Mouse (Mus musculus) limb, embryonic 12.5 days (tissue): ENCODE measurements around the gene Gpd1l. TPM values are rescaled to one million over a fixed set of nuclear protein-coding genes. Genes with fewer than 3 reads are reported as not detected.

ENCODE experiments used
- ATAC-seq: fragments of 200-750 bp; cut with Nextera tagmentation; 2 replicates; pipeline ENCODE4 v1.8.0; 2017; ENCODE audit warnings: low read depth, moderate TSS enrichment; ENCODE audit not compliant: insufficient number of reproducible peaks, insufficient read depth, low FRiP score, low TSS enrichment
- H3K27ac ChIP-seq: fragments of 300-500 bp; sonication (generic); 2 replicates; pipeline ENCODE4 v1.5.1; 2016; ENCODE audit warnings: mild to moderate bottlenecking, moderate library complexity
- H3K27me3 ChIP-seq: fragments of 300-500 bp; sonication (generic); 2 replicates; pipeline ENCODE4 v1.6.1; 2016; ENCODE audit warnings: mild to moderate bottlenecking, moderate library complexity
- H3K36me3 ChIP-seq: fragments of 300-500 bp; sonication (generic); 2 replicates; pipeline ENCODE4 v1.6.1; 2016; ENCODE audit warnings: mild to moderate bottlenecking, moderate library complexity
- H3K4me1 ChIP-seq: fragments of 300-500 bp; sonication (generic); replicated peaks from 2 replicates; pipeline ENCODE4 v1.6.1; 2016
- H3K4me2 ChIP-seq: fragments of 300-500 bp; sonication (generic); 2 replicates; pipeline ENCODE4 v1.6.1; 2016; ENCODE audit warnings: mild to moderate bottlenecking, moderate library complexity
- H3K4me3 ChIP-seq: fragments of 300-500 bp; sonication (generic); replicated peaks from 2 replicates; pipeline ENCODE4 v1.5.1; 2016; ENCODE audit warnings: mild to moderate bottlenecking
- H3K9ac ChIP-seq: fragments of 300-500 bp; sonication (generic); replicated peaks from 2 replicates; pipeline ENCODE4 v1.6.1; 2016; ENCODE audit warnings: mild to moderate bottlenecking, moderate library complexity
- H3K9me3 ChIP-seq: fragments of 300-500 bp; sonication (generic); 2 replicates; pipeline ENCODE4 v1.6.1; 2016; ENCODE audit warnings: mild to moderate bottlenecking, moderate library complexity
- WGBS: fragments of 180-500 bp; shearing (Covaris S2); methylation state at CpG from one replicate; pipeline ENCODE4 v1.1.7; 2016; 5-methylcytosine and 5-hydroxymethylcytosine counted together
- polyA plus RNA-seq: library from polyadenylated mRNA; unstranded; fragments of >200 nt; fragmentation: Nextera tagmentation; extraction: Ambion mirVana; gene quantifications from 2 replicates; pipeline ENCODE4 v1.2.1, GENCODE M21; 2016

The Gpd1l gene
- polyA plus RNA-seq, 1 experiment from 2014 or later = 8.6 TPM

- 93% methylated on average over 11 of the region's 11 CpGs for WGBS
- no peak for ATAC-seq
- Histone ChIP-seq H3K27me3 (no peaks in the 10 kb centered on the region), H3K36me3 (no peaks in the 10 kb centered on the region), H3K4me3 (no peak overlapping the region), H3K9me3 (no peaks in the 10 kb centered on the region), H3K9ac (no peak overlapping the region), H3K4me1 (no peaks in the 10 kb centered on the region; the same call in 1 of the 2 replicates), H3K27ac (no peak overlapping the region), H3K4me2 (no peak overlapping the region)
Observed at GRCm38 (mm10) chr9:114955340-114955739, 21.6 kb upstream of the Gpd1l start.

DNA sequence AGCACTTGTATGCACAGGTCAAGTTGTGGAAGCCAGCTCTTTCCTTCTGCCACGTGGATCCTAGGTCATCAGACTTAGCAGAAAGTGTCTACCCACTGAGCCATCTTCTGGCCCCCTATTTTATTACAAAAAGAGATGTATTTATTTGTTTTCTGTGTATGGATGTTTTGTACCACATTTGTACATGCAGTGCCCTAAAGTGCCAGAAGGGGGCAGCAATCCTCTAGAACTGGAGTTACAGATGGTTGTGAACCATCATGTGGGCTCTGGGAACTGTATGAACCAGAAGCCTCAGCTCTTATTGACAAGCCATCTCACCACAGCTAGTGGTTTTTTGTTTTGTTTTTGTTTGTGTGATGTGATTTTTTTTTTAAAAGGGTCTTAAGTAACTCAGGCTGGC, 19.1 kb upstream of the Gpd1l start:
- Histone ChIP-seq H3K9me3 (no peaks in the 10 kb centered on the region), H3K36me3 (no peaks in the 10 kb centered on the region), H3K4me2 (no peak overlapping the region), H3K4me3 (no peak overlapping the region), H3K27me3 (no peaks in the 10 kb centered on the region), H3K27ac (no peak overlapping the region), H3K4me1 (peaks cover 12% of the 10 kb centered on the region), H3K9ac (no peak overlapping the region)
- whole genome bisulfite sequencing = 43% methylated on average over 1 of the region's 1 CpGs
- no peak for ATAC-seq

DNA sequence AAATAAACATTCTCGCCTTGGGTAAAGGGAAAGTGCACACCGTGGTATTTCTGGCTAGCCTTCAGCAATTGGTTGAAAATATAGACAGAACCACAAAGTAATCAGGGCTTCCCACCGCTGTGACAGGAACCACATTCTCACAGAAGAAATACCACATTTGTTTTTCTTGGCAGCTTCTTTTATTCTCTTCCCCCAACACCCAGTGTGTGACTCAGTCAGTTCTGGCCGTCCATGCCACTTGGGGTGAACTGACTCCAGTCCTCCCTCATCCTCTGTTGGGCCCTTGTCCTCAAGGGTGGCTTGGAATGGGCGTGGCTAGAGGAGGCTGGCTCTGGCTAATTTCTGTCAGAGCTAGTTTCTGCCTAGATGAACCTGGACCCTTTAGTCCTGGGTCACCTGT, 14.6 kb upstream of the Gpd1l start:
- H3K9ac ChIP-seq = no peak overlapping the region
- no peak overlapping the region for H3K4me3 ChIP-seq
- no peak overlapping the region for H3K4me2 ChIP-seq
- peaks cover 12% of the 10 kb centered on the region for H3K4me1 ChIP-seq
- no peak overlapping the region for H3K27ac ChIP-seq
- no peaks in the 10 kb centered on the region for H3K9me3 ChIP-seq
- no peaks in the 10 kb centered on the region for H3K27me3 ChIP-seq
- no peak for ATAC-seq
- H3K36me3 ChIP-seq = no peaks in the 10 kb centered on the region
- WGBS = 70% methylated on average over 5 of the region's 5 CpGs

GRCm38 (mm10) chr9:114945576-114945975, 11.8 kb upstream of the Gpd1l start:
- peaks cover 14% of the 10 kb centered on the region for H3K4me1 ChIP-seq
- 84% methylated on average over 6 of the region's 6 CpGs for WGBS
- no peak overlapping the region for H3K9ac ChIP-seq
- no peak for ATAC-seq
- H3K27me3 ChIP-seq = no peaks in the 10 kb centered on the region
- H3K4me3 ChIP-seq = no peak overlapping the region
- H3K27ac ChIP-seq = no peak overlapping the region
- H3K36me3 ChIP-seq = no peaks in the 10 kb centered on the region
- no peaks in the 10 kb centered on the region for H3K9me3 ChIP-seq
- no peak overlapping the region for H3K4me2 ChIP-seq

DNA sequence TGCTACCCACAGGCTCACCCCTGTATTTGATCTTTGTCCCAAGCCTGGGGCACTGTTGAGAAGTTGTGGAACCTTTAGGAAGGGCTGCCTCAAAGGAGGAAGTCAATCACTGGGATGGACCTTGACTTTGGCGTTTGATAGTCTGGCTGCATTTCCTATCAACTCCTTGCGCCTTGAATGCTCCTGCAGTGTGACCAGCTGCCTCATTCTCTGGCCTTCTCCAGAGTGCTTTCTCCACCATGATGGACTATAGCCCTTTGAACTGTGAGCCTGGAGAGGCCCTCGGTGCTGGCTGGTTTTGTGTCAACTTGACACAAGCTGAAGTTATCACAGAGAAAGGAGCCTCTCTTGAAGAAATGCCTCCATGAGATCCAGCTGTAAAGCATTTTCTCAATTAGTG, 10.9 kb upstream of the Gpd1l start:
- Histone ChIP-seq H3K36me3 (no peaks in the 10 kb centered on the region), H3K27ac (no peak overlapping the region), H3K9me3 (no peaks in the 10 kb centered on the region), H3K4me2 (no peak overlapping the region), H3K9ac (no peak overlapping the region), H3K27me3 (no peaks in the 10 kb centered on the region), H3K4me1 (peaks cover 10% of the 10 kb centered on the region), H3K4me3 (no peak overlapping the region)
- ATAC-seq = no peak
- 90% methylated on average over 3 of the region's 3 CpGs for WGBS

DNA sequence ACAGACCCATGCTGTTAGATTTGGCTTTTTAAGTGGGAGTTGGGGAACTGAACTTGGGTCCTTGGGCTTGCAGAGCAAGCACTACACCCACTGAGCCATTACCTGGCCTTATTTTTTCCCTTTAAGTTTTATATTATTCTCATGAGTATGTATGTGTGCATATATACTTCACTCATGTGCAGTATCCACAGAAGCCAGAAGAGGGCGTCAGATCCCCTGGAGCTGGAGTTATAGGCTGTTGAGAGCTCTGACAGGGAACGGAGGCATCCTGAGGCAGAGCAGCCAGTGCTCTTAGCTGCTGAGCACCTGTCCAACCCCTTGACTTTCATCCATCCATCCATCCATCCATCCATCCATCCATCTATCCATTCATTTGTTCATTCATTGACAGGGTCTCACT, 2.9 kb upstream of the Gpd1l start:
- H3K4me1 ChIP-seq = peaks cover 22% of the 10 kb centered on the region
- H3K9me3 ChIP-seq = no peaks in the 10 kb centered on the region
- no peaks in the 10 kb centered on the region for H3K36me3 ChIP-seq
- no peak overlapping the region for H3K4me3 ChIP-seq
- no peak overlapping the region for H3K4me2 ChIP-seq
- H3K9ac ChIP-seq = no peak overlapping the region
- no peak for ATAC-seq
- peaks cover 6% of the 10 kb centered on the region; the same call in 1 of the 2 replicates for H3K27me3 ChIP-seq
- 68% methylated on average over 2 of the region's 2 CpGs for WGBS
- H3K27ac ChIP-seq = no peak overlapping the region

- H3K9me3 ChIP-seq = no peaks in the 10 kb centered on the region
- H3K27ac ChIP-seq = no peak overlapping the region
- H3K4me1 ChIP-seq = peaks cover 16% of the 10 kb centered on the region
- H3K36me3 ChIP-seq = no peaks in the 10 kb centered on the region
- WGBS = 56% methylated on average over 4 of the region's 4 CpGs
- H3K4me2 ChIP-seq = no peak overlapping the region
- ATAC-seq = no peak
- H3K4me3 ChIP-seq = no peak overlapping the region
- H3K9ac ChIP-seq = no peak overlapping the region
- H3K27me3 ChIP-seq = peaks cover 6% of the 10 kb centered on the region; the same call in 1 of the 2 replicates
Observed at GRCm38 (mm10) chr9:114935321-114935720, 1.5 kb upstream of the Gpd1l start.

- Histone ChIP-seq H3K9ac (peak overlapping the region; percentile 62; the same call in 1 of the 2 replicates), H3K4me2 (peak overlapping the region; percentile 86), H3K4me3 (peak overlapping the region; percentile 71), H3K27ac (0 out of 2 replicates have a peak overlapping the region, but pooled peaks have one; percentile 35), H3K27me3 (peaks cover 6% of the 10 kb centered on the region; the same call in 1 of the 2 replicates), H3K36me3 (no peaks in the 10 kb centered on the region), H3K9me3 (no peaks in the 10 kb centered on the region), H3K4me1 (peaks cover 16% of the 10 kb centered on the region)
- 63% methylated on average over 11 of the region's 11 CpGs for WGBS
- peak; percentile 8; the same call in 1 of the 2 replicates for ATAC-seq
Observed at GRCm38 (mm10) chr9:114934231-114934630, 444 bp upstream of the Gpd1l start.

DNA sequence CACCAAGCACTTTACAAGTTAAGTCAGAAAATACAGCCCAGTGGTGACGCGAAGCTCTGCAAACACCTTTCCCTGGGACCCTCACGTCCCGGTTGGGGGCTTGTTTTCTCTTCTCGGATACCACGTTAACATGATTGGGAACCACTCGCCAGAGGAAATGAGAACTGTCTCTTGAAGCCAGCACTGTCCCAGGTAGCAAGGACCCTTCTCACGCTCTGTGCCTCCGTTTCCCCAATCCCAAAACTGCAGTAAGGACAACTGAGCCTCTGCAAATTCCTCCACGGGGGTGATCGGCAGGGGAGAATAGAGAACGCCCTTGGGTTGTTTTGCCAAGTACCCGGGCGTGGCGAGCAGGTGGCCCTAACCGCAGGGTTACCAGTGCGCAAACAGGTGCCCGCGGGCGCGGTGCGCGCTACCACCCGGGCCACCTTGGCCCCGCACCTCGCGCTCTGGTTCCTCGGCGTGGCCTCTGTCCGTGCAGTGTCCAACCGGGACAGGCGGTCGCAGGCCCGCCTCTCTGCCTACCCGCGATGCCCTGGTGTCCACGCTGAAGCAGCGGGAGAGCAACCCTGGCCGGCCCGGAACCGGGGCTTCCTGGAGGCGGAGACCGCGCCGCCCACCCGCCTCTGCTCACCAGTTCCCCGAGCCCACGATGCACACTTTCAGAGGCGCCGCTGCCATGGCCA, 607 bp downstream of the Gpd1l start:
- Histone ChIP-seq H3K4me3 (peak overlapping the region; percentile 71), H3K36me3 (no peaks in the 10 kb centered on the region), H3K9ac (peak overlapping the region; percentile 62), H3K27ac (peak overlapping the region; percentile 59), H3K4me1 (peaks cover 16% of the 10 kb centered on the region), H3K27me3 (peaks cover 6% of the 10 kb centered on the region; the same call in 1 of the 2 replicates), H3K4me2 (peak overlapping the region; percentile 86), H3K9me3 (no peaks in the 10 kb centered on the region)
- under 1% methylated on average over 48 of the region's 50 CpGs for WGBS
- peak; percentile 31 for ATAC-seq

DNA sequence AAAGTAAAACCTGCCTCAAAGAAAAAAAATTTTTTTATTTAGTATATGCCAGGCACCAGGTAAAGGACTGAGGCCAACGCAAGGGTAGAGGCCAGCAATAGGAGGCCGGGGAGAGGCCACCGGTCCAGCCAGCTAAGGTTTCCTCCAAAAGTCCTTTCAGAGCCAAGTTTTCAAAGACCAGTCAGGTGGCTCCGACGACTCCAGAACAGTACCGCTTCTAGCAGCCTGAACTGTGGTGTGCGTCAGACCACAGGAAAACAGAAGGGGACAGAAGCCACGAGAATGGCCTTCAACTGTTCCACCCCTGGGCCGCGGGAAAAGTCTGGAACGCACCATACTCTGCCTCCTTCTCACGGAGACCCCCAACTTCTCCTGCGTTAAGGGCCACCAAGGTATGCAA, 1.2 kb downstream of the Gpd1l start:
- WGBS = 19% methylated on average over 13 of the region's 13 CpGs

DNA sequence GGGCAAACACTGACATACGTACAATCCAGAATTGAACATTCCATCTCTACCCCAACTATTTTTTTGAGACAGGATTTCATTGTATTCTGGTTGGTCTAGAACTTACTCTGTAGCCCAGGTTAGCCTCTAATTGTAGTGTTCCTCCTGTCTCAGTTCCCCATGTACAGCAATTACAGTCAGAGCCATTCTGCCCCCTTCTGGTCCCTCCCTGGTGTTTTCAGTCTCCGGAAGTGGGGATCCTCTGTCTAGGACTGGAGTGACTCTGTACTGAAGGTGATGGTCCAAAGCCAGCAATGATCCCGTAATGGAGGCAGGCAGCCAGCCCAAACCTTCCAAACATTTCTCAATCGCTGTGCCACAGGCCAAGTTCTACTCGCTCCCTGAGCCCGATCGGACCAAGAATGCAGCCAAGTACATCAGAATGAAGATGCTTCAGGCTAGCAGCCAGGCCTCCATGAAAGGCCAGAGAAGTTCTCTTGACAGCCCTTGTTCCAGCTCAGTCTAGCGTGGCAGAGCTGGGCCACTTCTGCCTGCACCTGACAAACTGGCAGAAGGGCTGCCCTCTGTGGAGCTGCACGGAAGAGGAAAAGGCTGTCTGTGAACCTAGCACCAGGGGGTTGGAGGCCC, 3.2 kb downstream of the Gpd1l start:
- 92% methylated on average over 9 of the region's 9 CpGs for WGBS
- H3K4me3 ChIP-seq = no peak overlapping the region
- peaks cover 15% of the 10 kb centered on the region for H3K4me1 ChIP-seq
- H3K4me2 ChIP-seq = no peak overlapping the region
- H3K27ac ChIP-seq = no peak overlapping the region
- no peaks in the 10 kb centered on the region for H3K36me3 ChIP-seq
- no peak overlapping the region for H3K9ac ChIP-seq
- ATAC-seq = no peak
- peaks cover 6% of the 10 kb centered on the region; the same call in 1 of the 2 replicates for H3K27me3 ChIP-seq
- H3K9me3 ChIP-seq = no peaks in the 10 kb centered on the region

More for the DNA sequence above, 1.2 kb downstream of the Gpd1l start:
- H3K27me3 ChIP-seq = peaks cover 6% of the 10 kb centered on the region; the same call in 1 of the 2 replicates
- peak overlapping the region; percentile 71 for H3K4me3 ChIP-seq
- H3K4me2 ChIP-seq = peak overlapping the region; percentile 86
- no peak for ATAC-seq
- no peaks in the 10 kb centered on the region for H3K36me3 ChIP-seq
- H3K4me1 ChIP-seq = peaks cover 16% of the 10 kb centered on the region
- peak overlapping the region; percentile 62; the same call in 1 of the 2 replicates for H3K9ac ChIP-seq
- no peak overlapping the region for H3K27ac ChIP-seq
- H3K9me3 ChIP-seq = no peaks in the 10 kb centered on the region
